Mouse (Mus musculus) midbrain, embryonic 15.5 days (tissue): ENCODE data around the gene Mast3. TPM values are rescaled to one million over a fixed set of nuclear protein-coding genes. Genes with fewer than 3 reads are reported as not detected.

ENCODE experiments used
- ATAC-seq: fragments of 200-750 bp; cut with Nextera tagmentation; replicated peaks from 2 replicates; pipeline ENCODE4 v1.8.0; 2017; ENCODE audit warnings: moderate TSS enrichment
- H3K27ac ChIP-seq: fragments of 300-500 bp; sonication (generic); 2 replicates; pipeline ENCODE4 v1.5.1; 2015; ENCODE audit warnings: mild to moderate bottlenecking, inconsistent platforms
- H3K27me3 ChIP-seq: fragments of 300-500 bp; sonication (generic); replicated peaks from 2 replicates; pipeline ENCODE4 v1.6.1; 2015; ENCODE audit warnings: inconsistent platforms
- H3K36me3 ChIP-seq: fragments of 300-500 bp; sonication (generic); replicated peaks from 2 replicates; pipeline ENCODE4 v1.6.1; 2015; ENCODE audit warnings: inconsistent platforms
- H3K4me1 ChIP-seq: fragments of 300-500 bp; sonication (generic); 2 replicates; pipeline ENCODE4 v1.6.1; 2015; ENCODE audit warnings: inconsistent platforms
- H3K4me2 ChIP-seq: fragments of 300-500 bp; sonication (generic); 2 replicates; pipeline ENCODE4 v1.6.1; 2015; ENCODE audit warnings: inconsistent platforms, mild to moderate bottlenecking, moderate library complexity
- H3K4me3 ChIP-seq: fragments of 300-500 bp; sonication (generic); 2 replicates; pipeline ENCODE4 v1.5.1; 2015; ENCODE audit warnings: mild to moderate bottlenecking, inconsistent platforms
- H3K9ac ChIP-seq: fragments of 300-500 bp; sonication (generic); 2 replicates; pipeline ENCODE4 v1.6.1; 2015; ENCODE audit warnings: mild to moderate bottlenecking, inconsistent platforms
- H3K9me3 ChIP-seq: fragments of 300-500 bp; sonication (generic); 2 replicates; pipeline ENCODE4 v1.6.1; 2016; ENCODE audit warnings: inconsistent platforms
- WGBS: fragments of 180-500 bp; shearing (Covaris S2); methylation state at CpG from one replicate; pipeline ENCODE4 v1.1.7; 2015; ENCODE audit warnings: mixed read lengths; 5-methylcytosine and 5-hydroxymethylcytosine counted together
- polyA plus RNA-seq: library from polyadenylated mRNA; unstranded; fragments of >200 nt; fragmentation: Nextera tagmentation; extraction: Ambion mirVana; gene quantifications from 2 replicates; pipeline ENCODE4 v1.2.1, GENCODE M21; 2015

Gene Mast3
- polyA plus RNA-seq, 1 experiment from 2014 or later: 26.9 TPM

- Histone ChIP-seq H3K9me3 (no peaks in the 10 kb centered on the region), H3K9ac (no peak overlapping the region), H3K36me3 (peaks cover 42% of the 10 kb centered on the region; the same call in 1 of the 2 replicates), H3K4me1 (peaks cover 13% of the 10 kb centered on the region), H3K4me3 (no peak overlapping the region), H3K27me3 (no peaks in the 10 kb centered on the region), H3K4me2 (no peak overlapping the region), H3K27ac (no peak overlapping the region)
- 88% methylated on average over 25 of the region's 25 CpGs for WGBS
- no peak for ATAC-seq
These were observed 18.4 kb downstream of the Mast3 start for GRCm38 (mm10) chr8:70786291-70787050.

- Histone ChIP-seq H3K9me3 (no peaks in the 10 kb centered on the region), H3K9ac (no peak overlapping the region), H3K4me2 (no peak overlapping the region), H3K27me3 (no peaks in the 10 kb centered on the region), H3K36me3 (peaks cover 32% of the 10 kb centered on the region; the same call in 1 of the 2 replicates), H3K27ac (no peak overlapping the region), H3K4me1 (peaks cover 21% of the 10 kb centered on the region), H3K4me3 (no peak overlapping the region)
- WGBS: 77% methylated on average over 11 of the region's 11 CpGs
- no peak for ATAC-seq
These were observed 24.8 kb downstream of the Mast3 start for GRCm38 (mm10) chr8:70780093-70780492.

GRCm38 (mm10) chr8:70776496-70777444 is 28.1 kb downstream of the Mast3 start, which contains the start of gene Pik3r2:
Gene Pik3r2 (minus strand): TSS chr8:70776713.
- peak within 1 kb of the TSS; percentile 99 for H3K9ac ChIP-seq
- H3K27ac ChIP-seq: peak within 1 kb of the TSS; percentile 98
- peak within 1 kb of the TSS; percentile 87 for H3K4me2 ChIP-seq
- H3K9me3 ChIP-seq: no peaks in the 10 kb centered on the region
- H3K4me1 ChIP-seq: peaks cover 48% of the 10 kb centered on the region
- no peaks in the 10 kb centered on the region for H3K27me3 ChIP-seq
- peak within 1 kb of the TSS; percentile 90 for H3K4me3 ChIP-seq
- H3K36me3 ChIP-seq: peaks cover 26% of the 10 kb centered on the region
- ATAC-seq: peak; percentile 95
- WGBS: under 1% methylated on average over 94 of the region's 94 CpGs

GRCm38 (mm10) chr8:70775851-70776495 is 28.9 kb downstream of the Mast3 start:
- Histone ChIP-seq H3K36me3 (peaks cover 27% of the 10 kb centered on the region), H3K4me1 (peaks cover 48% of the 10 kb centered on the region), H3K4me3 (peak overlapping the region; percentile 90), H3K9ac (peak overlapping the region; percentile 99), H3K4me2 (peak overlapping the region; percentile 87), H3K9me3 (no peaks in the 10 kb centered on the region), H3K27ac (peak overlapping the region; percentile 98), H3K27me3 (no peaks in the 10 kb centered on the region)
- no peak for ATAC-seq
- WGBS: 2% methylated on average over 34 of the region's 34 CpGs

- peak overlapping the region; percentile 87 for H3K4me2 ChIP-seq
- 88% methylated on average over 5 of the region's 5 CpGs for WGBS
- H3K4me1 ChIP-seq: peaks cover 48% of the 10 kb centered on the region
- H3K4me3 ChIP-seq: peak overlapping the region; percentile 90
- no peaks in the 10 kb centered on the region for H3K9me3 ChIP-seq
- ATAC-seq: no peak
- H3K27me3 ChIP-seq: no peaks in the 10 kb centered on the region
- H3K36me3 ChIP-seq: peaks cover 31% of the 10 kb centered on the region
- H3K27ac ChIP-seq: no peak overlapping the region
- peak overlapping the region; percentile 99 for H3K9ac ChIP-seq
These were observed 29.6 kb downstream of the Mast3 start for GRCm38 (mm10) chr8:70775227-70775626.

GRCm38 (mm10) chr8:70774740-70775139 is 30.1 kb downstream of the Mast3 start:
- 95% methylated on average over 18 of the region's 18 CpGs for WGBS
- peaks cover 48% of the 10 kb centered on the region for H3K4me1 ChIP-seq
- H3K9ac ChIP-seq: 0 out of 2 replicates have a peak overlapping the region, but pooled peaks have one; percentile 8
- no peak for ATAC-seq
- peak overlapping the region; percentile 87; the same call in 1 of the 2 replicates for H3K4me2 ChIP-seq
- peaks cover 28% of the 10 kb centered on the region for H3K36me3 ChIP-seq
- H3K4me3 ChIP-seq: no peak overlapping the region
- H3K27me3 ChIP-seq: no peaks in the 10 kb centered on the region
- H3K27ac ChIP-seq: no peak overlapping the region
- no peaks in the 10 kb centered on the region for H3K9me3 ChIP-seq

- H3K27ac ChIP-seq: peak overlapping the region; percentile 30
- no peak for ATAC-seq
- H3K27me3 ChIP-seq: no peaks in the 10 kb centered on the region
- H3K4me1 ChIP-seq: peaks cover 48% of the 10 kb centered on the region
- 48% methylated on average over 9 of the region's 9 CpGs for WGBS
- H3K4me2 ChIP-seq: peak overlapping the region; percentile 21; the same call in 1 of the 2 replicates
- H3K4me3 ChIP-seq: no peak overlapping the region
- H3K9ac ChIP-seq: 0 out of 2 replicates have a peak overlapping the region, but pooled peaks have one; percentile 19
- H3K9me3 ChIP-seq: no peaks in the 10 kb centered on the region
- H3K36me3 ChIP-seq: peaks cover 26% of the 10 kb centered on the region
These were observed 31.0 kb downstream of the Mast3 start for GRCm38 (mm10) chr8:70773833-70774232.

GRCm38 (mm10) chr8:70773410-70773809 is 31.4 kb downstream of the Mast3 start:
- H3K27ac ChIP-seq: peak overlapping the region; percentile 30; the same call in 1 of the 2 replicates
- H3K9me3 ChIP-seq: no peaks in the 10 kb centered on the region
- H3K36me3 ChIP-seq: peaks cover 31% of the 10 kb centered on the region
- H3K9ac ChIP-seq: 0 out of 2 replicates have a peak overlapping the region, but pooled peaks have one; percentile 19
- no peak overlapping the region for H3K4me3 ChIP-seq
- no peak for ATAC-seq
- WGBS: 82% methylated on average over 5 of the region's 5 CpGs
- peaks cover 46% of the 10 kb centered on the region for H3K4me1 ChIP-seq
- H3K27me3 ChIP-seq: no peaks in the 10 kb centered on the region
- peak overlapping the region; percentile 21; the same call in 1 of the 2 replicates for H3K4me2 ChIP-seq

- no peak overlapping the region for H3K9ac ChIP-seq
- WGBS: 89% methylated on average over 9 of the region's 9 CpGs
- ATAC-seq: no peak
- 0 out of 2 replicates have a peak overlapping the region, but pooled peaks have one; percentile 13 for H3K27ac ChIP-seq
- H3K4me1 ChIP-seq: peaks cover 41% of the 10 kb centered on the region
- H3K36me3 ChIP-seq: peaks cover 35% of the 10 kb centered on the region
- no peak overlapping the region for H3K4me2 ChIP-seq
- H3K4me3 ChIP-seq: no peak overlapping the region
- no peaks in the 10 kb centered on the region for H3K9me3 ChIP-seq
- peaks cover 2% of the 10 kb centered on the region; the same call in 1 of the 2 replicates for H3K27me3 ChIP-seq
These were observed 32.0 kb downstream of the Mast3 start for GRCm38 (mm10) chr8:70772890-70773289.

- Histone ChIP-seq H3K4me2 (no peak overlapping the region), H3K27ac (no peak overlapping the region), H3K9me3 (no peaks in the 10 kb centered on the region), H3K36me3 (peaks cover 40% of the 10 kb centered on the region), H3K9ac (no peak overlapping the region), H3K27me3 (peaks cover 11% of the 10 kb centered on the region; the same call in 1 of the 2 replicates), H3K4me1 (peaks cover 36% of the 10 kb centered on the region), H3K4me3 (no peak overlapping the region)
- ATAC-seq: no peak
- WGBS: 95% methylated on average over 13 of the region's 13 CpGs
These were observed 32.8 kb downstream of the Mast3 start for GRCm38 (mm10) chr8:70772075-70772474.

GRCm38 (mm10) chr8:70771217-70771616 is 33.6 kb downstream of the Mast3 start:
- Histone ChIP-seq H3K36me3 (peaks cover 40% of the 10 kb centered on the region), H3K9ac (no peak overlapping the region), H3K4me3 (no peak overlapping the region), H3K27me3 (peaks cover 16% of the 10 kb centered on the region; the same call in 1 of the 2 replicates), H3K4me2 (no peak overlapping the region), H3K9me3 (no peaks in the 10 kb centered on the region), H3K4me1 (peaks cover 43% of the 10 kb centered on the region), H3K27ac (no peak overlapping the region)
- ATAC-seq: no peak
- WGBS: 89% methylated on average over 7 of the region's 7 CpGs
